Mouse (Mus musculus) gastrocnemius, adult 8-10 months (tissue): ENCODE data around the gene Synpo2. TPM values are rescaled to one million over a fixed set of nuclear protein-coding genes. Genes with fewer than 3 reads are reported as not detected.

Experiments used
- DNase-seq, 2 experiments: peaks; one replicate each; pipeline ENCODE4 v3.0.0; 2022; ENCODE audit warnings: low spot score in 2 of 2
- total RNA-seq, 4 experiments: library from RNA; stranded (reverse); gene quantifications; 2 replicates each; pipeline ENCODE4 v1.2.4; 2022

Synpo2 gene
- total RNA-seq, 4 experiments from 2014 or later, result 229 to 273 (median 251) TPM

DNA sequence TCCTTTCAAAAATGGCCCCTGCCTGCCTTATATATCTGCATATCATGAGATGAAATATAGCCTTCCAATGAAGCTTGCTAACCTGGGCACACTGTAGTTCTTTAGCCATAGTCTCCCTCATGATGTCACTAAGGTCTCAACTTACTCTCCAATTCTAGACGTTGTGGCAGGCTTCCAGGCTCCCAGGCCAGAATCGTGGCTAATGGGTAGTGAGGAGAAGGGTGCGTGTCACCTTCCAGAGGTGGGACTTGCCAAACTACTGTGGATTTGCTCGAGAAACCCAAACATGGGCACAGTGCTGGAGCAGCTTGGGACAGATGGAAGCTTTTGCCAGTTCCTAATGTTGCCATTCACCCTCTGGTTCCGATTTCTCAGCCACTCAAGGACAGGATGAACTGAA, 69.5 kb downstream of the Synpo2 start:
- no peak for DNase-seq

DNA sequence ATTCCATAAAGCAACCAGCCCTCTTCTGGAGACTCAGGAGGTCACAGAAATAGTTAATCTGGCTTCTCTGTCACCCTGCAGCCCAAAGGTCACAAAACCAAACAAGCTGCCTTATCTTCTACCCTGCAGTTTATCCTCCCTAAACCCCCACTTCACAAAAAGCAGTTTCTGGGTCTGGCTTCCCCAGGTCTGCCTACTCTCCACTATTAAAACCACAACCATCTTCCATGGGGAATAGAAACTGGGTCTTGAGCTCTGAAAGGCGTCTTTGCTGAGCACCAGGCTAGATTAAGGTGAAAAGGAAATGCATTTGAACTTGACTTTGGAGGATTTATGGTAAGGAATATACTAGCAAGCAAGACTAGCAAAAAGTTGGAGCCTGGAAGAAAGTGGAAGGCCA, 71.8 kb downstream of the Synpo2 start:
- DNase-seq, result no peak

DNA sequence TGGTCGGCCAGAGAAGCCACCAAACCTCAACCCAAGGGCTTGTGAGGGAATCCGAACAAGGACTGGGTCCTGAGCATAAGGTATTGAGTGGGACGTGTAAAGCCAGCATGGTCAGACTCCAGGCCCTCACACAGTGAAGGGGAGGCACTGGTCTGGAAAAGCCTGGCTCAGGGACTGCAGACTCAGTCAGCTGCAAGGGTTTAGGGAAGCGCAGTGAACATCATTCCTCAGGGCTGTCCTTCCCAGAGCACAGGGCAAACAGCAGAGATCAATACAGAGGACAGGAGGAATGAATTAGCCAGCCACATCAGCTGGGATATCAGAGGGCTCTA, 72.8 kb downstream of the Synpo2 start:
- DNase-seq, result no peak

DNA sequence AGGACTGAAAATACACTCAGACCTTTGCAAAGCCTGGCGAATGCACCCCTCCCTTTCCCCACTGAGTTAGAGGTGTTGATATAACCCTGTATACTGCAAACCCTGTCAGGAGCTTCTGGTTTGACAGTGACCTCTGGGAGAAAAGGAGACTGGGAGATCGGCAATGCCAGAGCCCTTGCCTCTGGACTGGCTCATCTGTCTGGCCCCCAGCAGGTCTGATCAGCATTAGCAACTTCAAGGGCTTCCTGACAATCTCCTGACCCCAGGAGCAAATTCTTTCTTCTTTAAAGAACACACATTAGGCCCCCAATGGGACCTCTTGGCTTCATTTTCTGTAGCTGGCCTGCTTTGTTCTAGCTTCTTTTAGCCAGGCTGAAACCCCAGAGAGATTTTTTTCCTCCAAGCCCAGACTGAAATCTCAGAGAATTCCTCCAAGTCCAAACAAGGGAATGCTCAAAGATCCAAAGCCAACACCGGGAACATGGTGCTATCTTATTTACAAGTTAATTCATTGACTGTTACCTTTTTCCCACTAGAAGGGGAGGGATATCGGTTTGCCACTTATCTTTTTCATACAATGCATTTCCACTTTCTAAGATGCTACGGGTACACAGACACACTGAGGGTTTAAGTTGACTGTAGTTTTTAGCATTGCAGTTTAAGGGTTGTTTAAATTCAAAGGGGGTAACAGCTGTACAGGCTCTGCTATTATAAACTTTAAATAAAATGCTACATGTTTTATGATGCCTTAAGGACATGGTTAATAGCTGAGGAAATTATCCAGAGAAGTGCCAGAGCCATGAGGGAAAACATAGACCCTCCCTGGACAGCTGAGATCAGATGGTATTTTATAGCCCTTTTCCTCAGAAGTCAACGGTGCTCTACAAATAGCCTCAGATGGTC, 73.4 kb downstream of the Synpo2 start:
- no peak for DNase-seq

GRCm38 (mm10) chr3:123160792-123161191, 75.2 kb downstream of the Synpo2 start:
- DNase-seq, result no peak

GRCm38 (mm10) chr3:123159139-123159824, 76.7 kb downstream of the Synpo2 start:
- DNase-seq, result peak; percentile 42 to 54

- peak; percentile 56 to 64 for DNase-seq
Observed at GRCm38 (mm10) chr3:123158579-123158978, 77.4 kb downstream of the Synpo2 start.

- peak; percentile 67 to 82 for DNase-seq
Observed at GRCm38 (mm10) chr3:123153337-123153736, 82.6 kb downstream of the Synpo2 start.

GRCm38 (mm10) chr3:123152911-123153310, 83.0 kb downstream of the Synpo2 start:
- DNase-seq, result peak in 1 of 2 experiments; percentile 38

DNA sequence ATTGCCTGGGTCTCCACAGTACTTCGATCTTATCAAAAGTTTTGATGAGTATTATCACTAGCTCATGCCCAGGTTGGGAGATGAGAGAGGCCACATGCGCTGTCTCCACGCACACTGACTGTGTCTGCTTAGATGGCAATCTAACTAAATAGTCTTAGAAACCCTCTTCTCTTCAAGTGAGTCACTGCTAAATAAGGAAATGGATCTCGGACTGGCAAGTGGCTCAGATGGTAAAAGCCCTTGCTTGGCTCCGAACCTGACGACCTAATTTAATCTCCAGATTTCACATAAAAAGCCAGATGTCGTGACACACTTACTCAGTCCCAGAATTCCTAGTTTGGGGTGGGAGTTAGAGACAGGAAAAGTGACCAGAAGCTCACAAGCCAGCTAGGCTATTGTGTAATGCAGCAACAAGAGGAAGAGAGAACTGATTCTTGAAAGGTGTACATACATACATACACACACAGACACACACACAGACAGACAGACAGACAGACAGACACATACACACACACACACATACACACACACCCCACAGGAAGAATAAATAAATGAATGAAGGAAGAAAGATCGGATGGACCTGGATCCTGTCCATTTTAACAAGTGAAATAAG, 85.3 kb downstream of the Synpo2 start:
- DNase-seq, result no peak

DNA sequence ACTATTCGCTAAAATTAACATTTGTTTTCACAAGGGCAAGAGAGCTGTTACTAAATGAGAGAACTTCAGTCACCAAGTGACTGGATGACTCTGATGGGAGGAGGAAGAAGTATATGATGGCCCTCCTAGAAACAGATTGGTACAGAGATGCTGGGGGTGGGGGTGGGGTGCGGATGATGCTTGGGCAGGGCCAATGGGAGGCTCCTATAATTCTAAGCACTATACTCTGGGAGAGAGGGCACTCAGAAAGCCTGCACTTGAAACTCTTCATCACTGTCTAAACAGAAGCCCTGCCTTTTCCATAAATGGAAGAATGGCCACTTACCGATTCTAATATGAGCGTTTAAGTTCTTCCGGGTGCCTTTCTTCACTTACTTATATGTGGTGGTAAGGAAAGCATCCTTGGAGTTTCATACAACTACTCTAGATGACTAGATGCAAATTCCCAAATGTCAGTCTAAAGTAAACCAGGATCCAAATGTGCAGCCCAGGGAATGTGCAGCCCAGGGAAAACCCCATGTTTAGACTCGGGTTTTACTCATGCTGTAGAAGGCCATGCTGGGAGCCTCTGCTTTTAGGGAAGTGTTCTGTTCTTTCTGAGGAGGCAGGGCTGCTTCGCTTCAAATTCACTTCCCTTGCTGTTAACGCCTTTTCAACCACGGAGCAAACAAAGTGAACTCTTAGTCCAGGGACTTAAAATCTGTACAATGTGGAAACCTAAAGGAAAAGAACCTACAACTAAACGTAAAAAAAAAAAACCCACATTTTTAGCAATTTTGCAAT, 86.4 kb downstream of the Synpo2 start:
- no peak for DNase-seq

DNA sequence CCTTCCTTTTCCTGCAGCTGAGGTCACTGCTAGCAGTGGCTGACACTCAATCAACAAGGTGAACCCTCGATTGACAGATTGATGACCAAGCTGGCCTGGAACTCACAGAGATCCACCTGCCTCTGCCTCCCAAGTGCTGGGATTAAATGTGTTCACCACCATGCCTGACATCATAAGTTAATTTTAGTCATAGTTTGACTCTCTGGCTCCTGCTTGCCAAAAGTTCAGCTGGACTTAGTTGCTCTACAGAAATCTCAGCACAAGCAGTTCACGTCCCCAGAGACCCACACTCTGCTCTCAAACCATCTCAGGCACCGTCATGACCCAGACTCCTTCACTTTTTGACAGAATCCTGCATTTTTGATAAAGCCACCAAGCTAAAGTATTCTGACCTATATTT, 87.3 kb downstream of the Synpo2 start:
- DNase-seq, result no peak

GRCm38 (mm10) chr3:123146557-123146956, 89.4 kb downstream of the Synpo2 start:
- no peak for DNase-seq

- DNase-seq, result no peak
Observed at GRCm38 (mm10) chr3:123145942-123146341, 90.0 kb downstream of the Synpo2 start.

DNA sequence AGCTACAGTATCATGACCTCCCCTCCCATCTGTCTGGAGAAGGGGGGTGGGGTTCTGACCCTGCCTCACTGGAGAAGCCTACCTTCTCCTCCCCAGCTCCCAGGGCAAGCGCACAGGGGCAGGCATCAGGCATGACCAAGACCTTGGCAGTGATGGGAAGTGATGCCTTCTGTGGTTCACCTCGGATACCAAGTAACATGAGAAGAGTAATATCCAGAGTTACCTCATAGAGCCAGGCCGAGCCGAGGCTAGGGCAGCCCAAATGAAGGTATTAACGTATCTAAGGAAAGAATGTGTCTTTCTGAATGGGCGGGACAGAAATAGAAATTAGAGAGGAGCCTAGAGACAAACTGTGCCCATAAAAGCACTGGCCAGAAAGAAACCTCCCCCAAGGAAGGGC, 92.5 kb downstream of the Synpo2 start:
- peak; percentile 52 to 73 for DNase-seq

DNA sequence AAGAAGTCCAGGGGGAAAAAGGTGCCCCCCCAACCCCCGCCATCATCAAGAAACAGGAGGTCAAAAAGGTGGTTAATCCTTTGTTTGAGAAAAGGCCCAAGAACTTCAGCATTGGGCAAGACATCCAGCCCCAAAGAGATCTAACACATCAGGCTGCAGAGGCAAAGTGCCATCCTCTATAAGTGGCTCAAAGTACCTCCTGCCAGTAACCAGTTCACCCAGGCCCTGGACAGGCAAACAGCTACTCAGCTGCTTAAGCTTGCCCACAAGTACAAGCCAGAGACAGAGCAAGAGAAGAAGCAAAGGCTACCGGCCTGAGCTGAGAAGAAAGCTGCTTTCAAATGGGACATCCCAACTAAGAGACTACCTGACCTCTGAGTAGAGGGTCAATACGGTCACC, 93.7 kb downstream of the Synpo2 start:
- peak in 1 of 2 experiments; percentile 38 for DNase-seq

- no peak for DNase-seq
Observed at GRCm38 (mm10) chr3:123141069-123141468, 94.9 kb downstream of the Synpo2 start.

- DNase-seq, result no peak
Observed at GRCm38 (mm10) chr3:123140134-123140533, 95.8 kb downstream of the Synpo2 start.

GRCm38 (mm10) chr3:123139619-123140018, 96.3 kb downstream of the Synpo2 start:
- no peak for DNase-seq

- peak; percentile 76 to 86 for DNase-seq
Observed at GRCm38 (mm10) chr3:123138274-123139003, 97.5 kb downstream of the Synpo2 start.

GRCm38 (mm10) chr3:123132101-123132500, 103.8 kb downstream of the Synpo2 start:
- no peak for DNase-seq
